Mouse (Mus musculus): ENCODE measurements around the gene Elmo1. TPM values are rescaled to one million over a fixed set of nuclear protein-coding genes. Genes with fewer than 3 reads are reported as not detected.

Elmo1 gene
- polyA plus RNA-seq, 1 experiment from 2014 or later: 43.2 TPM

DNA sequence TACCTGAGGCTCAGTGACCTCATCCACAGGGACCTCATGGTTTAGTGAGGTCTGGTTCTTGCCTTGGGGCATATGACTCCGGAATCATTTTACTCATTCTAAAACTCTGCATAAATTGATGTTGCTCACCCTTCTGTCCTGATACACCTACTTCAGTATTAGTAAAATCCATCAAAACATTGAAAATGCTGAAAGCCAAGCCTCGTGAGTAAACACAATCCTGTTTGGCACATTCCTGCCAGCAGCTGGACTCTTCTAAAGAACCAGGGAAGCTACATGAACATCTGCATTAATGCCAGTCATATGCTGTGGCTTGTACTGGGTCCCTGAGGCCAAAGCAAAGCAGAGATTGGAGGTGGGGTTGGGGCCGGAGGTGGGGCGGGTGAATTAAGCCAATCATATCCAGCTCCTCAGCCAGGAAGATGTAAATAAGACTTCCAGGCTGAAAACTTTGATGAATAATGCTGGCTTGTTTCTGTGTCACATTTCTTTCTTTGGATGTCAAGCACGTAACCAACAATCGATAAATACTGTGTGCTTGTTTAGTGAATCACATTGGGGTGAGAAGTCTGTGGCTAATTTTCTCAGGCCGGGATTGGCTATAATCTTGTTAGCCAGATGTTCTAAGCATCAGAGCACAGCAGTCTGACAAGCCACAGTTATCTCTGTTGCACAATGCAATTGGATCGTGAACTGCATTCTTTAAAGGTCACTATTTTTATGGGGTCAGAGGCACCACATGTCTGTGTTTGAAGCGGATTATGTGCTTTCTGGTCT is 24.9 kb downstream of the Elmo1 start:
- no peak overlapping the region for H3K27ac ChIP-seq (ENCODE audit: low read length)
- 47% methylated on average over 9 of the region's 9 CpGs for WGBS
- no peak overlapping the region for H3K9ac ChIP-seq (ENCODE audit: low read depth, low read length)
- H3K9me3 ChIP-seq (replicated peaks; ENCODE audit: control insufficient read depth, low read length, poor library complexity, severe bottlenecking): no peaks in the 10 kb centered on the region
- peaks cover 5% of the 10 kb centered on the region for H3K4me1 ChIP-seq (ENCODE audit: control insufficient read depth, insufficient read depth, low read length)
- no peak overlapping the region for H3K4me2 ChIP-seq (ENCODE audit: low read length)
- H3K36me3 ChIP-seq (ENCODE audit: control insufficient read depth, insufficient read depth, low read length): no peaks in the 10 kb centered on the region
- peak; percentile 30; the same call in 1 of the 2 replicates for ATAC-seq
- H3K4me3 ChIP-seq (ENCODE audit: low read depth, low read length): no peak overlapping the region
- no peaks in the 10 kb centered on the region for H3K27me3 ChIP-seq (ENCODE audit: control insufficient read depth, insufficient read depth, low read depth, low read length)

DNA sequence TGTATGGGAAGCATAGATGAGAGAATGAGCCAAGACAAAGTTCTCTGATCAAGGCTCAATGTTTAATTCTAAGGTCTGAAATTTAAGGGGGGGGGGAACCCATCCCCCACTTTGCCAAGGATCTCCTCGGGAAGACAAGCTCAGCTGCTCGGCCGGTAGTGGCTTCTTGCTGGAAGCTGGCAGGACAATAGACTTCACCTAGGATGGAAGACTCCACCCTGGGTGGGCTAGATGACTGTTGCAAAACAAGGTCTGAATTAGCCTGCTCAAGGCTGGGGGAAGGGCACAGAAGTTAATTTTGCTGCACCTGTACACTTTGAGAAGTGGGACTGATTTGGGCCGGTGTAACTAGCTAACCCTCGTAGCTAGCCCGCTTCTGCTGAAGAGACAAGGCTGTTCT is 25.6 kb downstream of the Elmo1 start:
- Histone ChIP-seq H3K27ac (ENCODE audit: low read length) (no peak overlapping the region), H3K36me3 (ENCODE audit: control insufficient read depth, insufficient read depth, low read length) (no peaks in the 10 kb centered on the region), H3K4me2 (ENCODE audit: low read length) (no peak overlapping the region), H3K4me1 (ENCODE audit: control insufficient read depth, insufficient read depth, low read length) (peaks cover 5% of the 10 kb centered on the region; the same call in 1 of the 2 replicates), H3K4me3 (ENCODE audit: low read depth, low read length) (no peak overlapping the region), H3K9me3 (replicated peaks; ENCODE audit: control insufficient read depth, low read length, poor library complexity, severe bottlenecking) (no peaks in the 10 kb centered on the region), H3K27me3 (ENCODE audit: control insufficient read depth, insufficient read depth, low read depth, low read length) (no peaks in the 10 kb centered on the region), H3K9ac (ENCODE audit: low read depth, low read length) (no peak overlapping the region)
- WGBS: 44% methylated on average over 6 of the region's 6 CpGs
- ATAC-seq: 0 out of 2 replicates have a peak, but pooled peaks have one; percentile 26

DNA sequence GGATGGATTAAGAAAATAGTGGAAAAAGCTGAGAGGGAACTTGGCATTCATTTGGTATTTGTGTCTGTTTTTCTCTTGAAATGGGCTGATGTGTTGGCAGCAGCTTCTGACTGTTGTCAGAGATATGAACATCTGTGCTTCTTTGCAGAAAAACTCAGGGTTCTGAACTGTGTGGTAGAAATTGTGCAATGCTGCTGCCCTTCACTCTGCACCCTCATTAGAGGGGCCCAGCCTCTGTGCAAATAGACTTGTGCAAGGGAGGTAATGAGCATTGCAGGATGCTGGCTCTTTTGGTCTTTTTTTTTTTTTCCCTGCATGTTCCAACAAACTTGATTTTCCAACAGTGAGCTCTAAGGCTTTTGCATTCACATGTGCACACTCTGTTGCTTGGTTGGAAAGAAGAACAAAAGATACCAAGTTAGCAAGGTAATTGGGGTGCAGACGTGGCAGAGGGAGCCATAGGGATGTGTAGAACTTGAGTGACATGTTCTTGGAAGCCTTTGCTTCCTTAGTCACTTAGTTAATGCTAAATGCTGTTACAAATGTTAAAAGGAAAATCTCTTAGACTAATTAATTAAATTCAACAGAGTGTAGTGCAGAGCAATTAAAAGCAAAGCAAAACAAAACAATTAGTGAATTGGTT is 26.6 kb downstream of the Elmo1 start:
- Histone ChIP-seq H3K9me3 (replicated peaks; ENCODE audit: control insufficient read depth, low read length, poor library complexity, severe bottlenecking) (no peaks in the 10 kb centered on the region), H3K27ac (ENCODE audit: low read length) (no peak overlapping the region), H3K4me3 (ENCODE audit: low read depth, low read length) (no peak overlapping the region), H3K27me3 (ENCODE audit: control insufficient read depth, insufficient read depth, low read depth, low read length) (no peaks in the 10 kb centered on the region), H3K9ac (ENCODE audit: low read depth, low read length) (no peak overlapping the region), H3K4me1 (ENCODE audit: control insufficient read depth, insufficient read depth, low read length) (peaks cover 5% of the 10 kb centered on the region; the same call in 1 of the 2 replicates), H3K4me2 (ENCODE audit: low read length) (no peak overlapping the region), H3K36me3 (ENCODE audit: control insufficient read depth, insufficient read depth, low read length) (no peaks in the 10 kb centered on the region)
- ATAC-seq: peak; percentile 59
- 38% methylated on average over 1 of the region's 1 CpGs for WGBS

DNA sequence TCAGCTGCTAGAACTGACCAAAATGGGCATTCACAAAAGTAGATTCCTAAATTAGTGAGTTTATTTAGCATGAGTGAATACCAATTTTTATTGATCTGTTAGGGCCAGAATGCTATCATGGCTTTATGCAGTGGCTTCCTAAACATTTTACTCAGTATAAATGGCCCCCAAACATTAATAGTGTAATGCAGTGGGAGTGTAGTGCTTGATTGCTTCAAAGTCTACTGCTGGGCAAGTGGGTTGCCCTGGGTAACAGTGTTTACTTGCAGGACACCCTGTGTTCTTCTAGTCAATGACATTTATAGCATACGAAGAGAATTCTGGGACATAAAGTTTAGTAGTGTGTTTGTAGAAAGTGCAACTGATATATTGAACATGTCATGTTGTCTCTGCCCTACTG is 27.3 kb downstream of the Elmo1 start:
- no peak overlapping the region for H3K4me2 ChIP-seq (ENCODE audit: low read length)
- H3K4me3 ChIP-seq (ENCODE audit: low read depth, low read length): no peak overlapping the region
- no peak overlapping the region for H3K9ac ChIP-seq (ENCODE audit: low read depth, low read length)
- H3K27me3 ChIP-seq (ENCODE audit: control insufficient read depth, insufficient read depth, low read depth, low read length): no peaks in the 10 kb centered on the region
- H3K36me3 ChIP-seq (ENCODE audit: control insufficient read depth, insufficient read depth, low read length): no peaks in the 10 kb centered on the region
- ATAC-seq: no peak
- H3K4me1 ChIP-seq (ENCODE audit: control insufficient read depth, insufficient read depth, low read length): peaks cover 5% of the 10 kb centered on the region; the same call in 1 of the 2 replicates
- H3K9me3 ChIP-seq (replicated peaks; ENCODE audit: control insufficient read depth, low read length, poor library complexity, severe bottlenecking): no peaks in the 10 kb centered on the region
- no peak overlapping the region for H3K27ac ChIP-seq (ENCODE audit: low read length)
- WGBS: 77% methylated on average over 1 of the region's 1 CpGs

DNA sequence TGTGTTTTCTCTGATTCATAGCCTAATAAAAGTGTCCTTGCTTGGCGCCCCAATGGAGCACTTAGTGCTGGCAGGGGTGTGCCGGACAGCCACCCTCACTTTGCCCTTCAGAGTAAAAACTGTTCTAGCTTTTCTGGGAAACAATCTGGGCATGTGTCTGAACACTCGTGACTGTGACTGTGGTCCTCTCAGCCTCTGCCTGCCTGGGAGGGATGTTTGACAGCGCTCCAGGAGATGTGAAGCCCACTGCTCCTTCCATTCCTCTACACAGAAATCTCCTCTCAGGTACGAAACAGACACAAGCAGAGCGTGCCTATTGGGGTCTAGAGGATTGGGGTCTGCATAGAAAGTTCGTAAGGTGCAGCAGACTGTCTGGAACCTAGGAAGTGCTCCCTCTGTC is 28.5 kb downstream of the Elmo1 start:
- Histone ChIP-seq H3K4me2 (ENCODE audit: low read length) (no peak overlapping the region), H3K4me1 (ENCODE audit: control insufficient read depth, insufficient read depth, low read length) (peaks cover 5% of the 10 kb centered on the region; the same call in 1 of the 2 replicates), H3K4me3 (ENCODE audit: low read depth, low read length) (no peak overlapping the region), H3K9ac (ENCODE audit: low read depth, low read length) (no peak overlapping the region), H3K27ac (ENCODE audit: low read length) (no peak overlapping the region), H3K9me3 (replicated peaks; ENCODE audit: control insufficient read depth, low read length, poor library complexity, severe bottlenecking) (no peaks in the 10 kb centered on the region), H3K36me3 (ENCODE audit: control insufficient read depth, insufficient read depth, low read length) (no peaks in the 10 kb centered on the region), H3K27me3 (ENCODE audit: control insufficient read depth, insufficient read depth, low read depth, low read length) (no peaks in the 10 kb centered on the region)
- ATAC-seq: no peak
- 94% methylated on average over 7 of the region's 7 CpGs for WGBS

DNA sequence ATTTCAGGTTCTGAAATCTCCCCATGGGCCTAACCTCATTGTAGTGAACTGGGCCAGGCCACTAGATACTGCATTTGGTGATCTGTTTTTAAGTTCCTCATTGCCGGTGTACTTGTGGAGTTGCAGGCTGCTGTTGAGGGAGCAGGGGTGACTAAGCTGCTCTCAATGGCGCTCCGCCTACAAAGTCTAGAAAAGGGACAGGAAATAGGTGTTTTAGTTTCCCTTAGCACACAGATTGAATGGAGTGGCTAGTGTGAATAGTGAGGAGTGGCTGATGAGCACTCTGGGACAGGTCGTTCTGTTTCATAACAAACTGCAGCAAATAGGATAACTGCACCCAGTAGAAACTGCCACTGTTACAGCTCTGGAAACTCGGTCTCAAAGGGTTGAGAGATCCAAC is 30.3 kb downstream of the Elmo1 start:
- Histone ChIP-seq H3K27ac (ENCODE audit: low read length) (no peak overlapping the region), H3K4me2 (ENCODE audit: low read length) (no peak overlapping the region), H3K9ac (ENCODE audit: low read depth, low read length) (no peak overlapping the region), H3K36me3 (ENCODE audit: control insufficient read depth, insufficient read depth, low read length) (no peaks in the 10 kb centered on the region), H3K9me3 (replicated peaks; ENCODE audit: control insufficient read depth, low read length, poor library complexity, severe bottlenecking) (no peaks in the 10 kb centered on the region), H3K4me3 (ENCODE audit: low read depth, low read length) (no peak overlapping the region), H3K27me3 (ENCODE audit: control insufficient read depth, insufficient read depth, low read depth, low read length) (no peaks in the 10 kb centered on the region), H3K4me1 (ENCODE audit: control insufficient read depth, insufficient read depth, low read length) (peaks cover 7% of the 10 kb centered on the region; the same call in 1 of the 2 replicates)
- 90% methylated on average over 5 of the region's 5 CpGs for WGBS
- ATAC-seq: no peak

DNA sequence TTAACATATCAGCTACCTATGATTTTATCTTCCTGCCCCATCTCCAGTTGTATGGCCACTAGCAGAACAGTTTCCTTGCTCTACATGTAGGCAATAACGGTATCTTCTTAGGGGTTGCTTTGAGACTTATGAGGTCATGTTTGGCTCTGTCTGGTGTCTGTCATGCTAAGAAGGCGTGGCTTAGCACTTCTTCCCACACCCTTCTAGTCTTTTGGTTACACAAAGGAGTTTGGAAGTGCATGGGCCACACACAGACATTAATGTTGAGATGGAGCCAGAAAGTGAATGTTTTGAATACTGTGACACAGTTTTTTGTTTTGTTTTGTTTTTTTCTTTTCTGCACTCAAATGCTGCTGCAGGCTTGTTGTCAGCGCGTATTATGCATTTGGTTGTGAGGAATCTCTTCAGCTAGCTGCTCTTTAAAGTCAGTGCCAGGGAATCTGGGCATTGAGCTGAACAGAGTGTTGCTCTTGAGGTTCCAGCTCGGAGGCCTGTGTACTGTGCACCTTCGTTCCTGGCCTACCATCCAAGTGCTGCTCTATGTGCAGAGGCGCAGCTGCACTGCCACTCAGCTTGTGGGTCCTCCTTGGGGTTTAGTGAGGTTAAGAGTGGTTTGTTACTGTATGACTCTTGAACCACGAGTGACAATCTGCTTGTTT is 31.1 kb downstream of the Elmo1 start:
- no peak overlapping the region for H3K4me3 ChIP-seq (ENCODE audit: low read depth, low read length)
- H3K36me3 ChIP-seq (ENCODE audit: control insufficient read depth, insufficient read depth, low read length): no peaks in the 10 kb centered on the region
- H3K27ac ChIP-seq (ENCODE audit: low read length): no peak overlapping the region
- peaks cover 5% of the 10 kb centered on the region; the same call in 1 of the 2 replicates for H3K4me1 ChIP-seq (ENCODE audit: control insufficient read depth, insufficient read depth, low read length)
- H3K4me2 ChIP-seq (ENCODE audit: low read length): no peak overlapping the region
- no peak overlapping the region for H3K9ac ChIP-seq (ENCODE audit: low read depth, low read length)
- WGBS: 76% methylated on average over 8 of the region's 8 CpGs
- ATAC-seq: no peak
- no peaks in the 10 kb centered on the region for H3K9me3 ChIP-seq (replicated peaks; ENCODE audit: control insufficient read depth, low read length, poor library complexity, severe bottlenecking)
- H3K27me3 ChIP-seq (ENCODE audit: control insufficient read depth, insufficient read depth, low read depth, low read length): no peaks in the 10 kb centered on the region

DNA sequence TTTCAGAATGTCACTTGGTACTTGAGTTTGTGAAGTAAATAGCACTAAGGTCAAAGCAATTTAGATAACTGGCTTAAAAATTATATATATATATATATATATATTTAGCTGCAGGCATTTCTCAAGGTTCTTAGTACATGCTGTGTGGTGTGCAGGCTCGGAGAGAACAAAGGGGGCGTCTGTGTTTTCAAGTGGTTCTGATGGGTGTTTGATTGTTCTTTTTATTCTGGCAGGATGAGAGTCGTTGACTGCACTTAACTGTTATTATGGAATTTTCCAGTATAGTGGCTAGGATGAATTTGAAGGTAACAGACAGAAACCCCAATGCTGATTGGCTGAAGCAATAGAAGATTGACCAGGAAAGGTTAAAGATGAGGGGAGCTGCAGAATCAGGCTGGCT is 33.6 kb downstream of the Elmo1 start:
- 0 out of 2 replicates have a peak, but pooled peaks cover 2% of the 10 kb centered on the region for H3K4me1 ChIP-seq (ENCODE audit: control insufficient read depth, insufficient read depth, low read length)
- no peak overlapping the region for H3K4me2 ChIP-seq (ENCODE audit: low read length)
- ATAC-seq: no peak
- no peaks in the 10 kb centered on the region for H3K27me3 ChIP-seq (ENCODE audit: control insufficient read depth, insufficient read depth, low read depth, low read length)
- 49% methylated on average over 3 of the region's 3 CpGs for WGBS
- no peaks in the 10 kb centered on the region for H3K36me3 ChIP-seq (ENCODE audit: control insufficient read depth, insufficient read depth, low read length)
- no peak overlapping the region for H3K9ac ChIP-seq (ENCODE audit: low read depth, low read length)
- H3K9me3 ChIP-seq (replicated peaks; ENCODE audit: control insufficient read depth, low read length, poor library complexity, severe bottlenecking): no peaks in the 10 kb centered on the region
- no peak overlapping the region for H3K4me3 ChIP-seq (ENCODE audit: low read depth, low read length)
- H3K27ac ChIP-seq (ENCODE audit: low read length): no peak overlapping the region

DNA sequence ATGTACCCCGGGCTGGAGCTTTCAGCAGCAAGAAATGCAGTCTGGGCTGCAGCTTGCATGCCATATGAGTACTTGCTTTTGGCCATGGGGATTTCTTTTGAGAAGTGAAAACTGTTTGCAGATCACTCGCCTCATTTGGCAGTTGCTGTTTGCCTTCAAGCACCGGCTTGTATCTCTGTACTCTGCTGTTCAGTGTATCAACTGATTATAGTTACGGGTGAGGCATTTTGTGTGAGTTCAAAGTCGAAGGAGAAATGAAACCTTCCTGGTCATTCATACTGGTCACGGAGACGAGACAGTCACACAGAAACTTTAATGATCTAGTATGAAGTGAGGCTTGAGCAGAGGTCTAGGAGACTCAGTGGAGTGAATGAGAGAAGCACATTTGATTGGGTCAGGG is 34.6 kb downstream of the Elmo1 start:
- no peak overlapping the region for H3K27ac ChIP-seq (ENCODE audit: low read length)
- no peaks in the 10 kb centered on the region for H3K36me3 ChIP-seq (ENCODE audit: control insufficient read depth, insufficient read depth, low read length)
- H3K4me2 ChIP-seq (ENCODE audit: low read length): no peak overlapping the region
- WGBS: 73% methylated on average over 7 of the region's 7 CpGs
- no peaks in the 10 kb centered on the region for H3K9me3 ChIP-seq (replicated peaks; ENCODE audit: control insufficient read depth, low read length, poor library complexity, severe bottlenecking)
- no peak overlapping the region for H3K4me3 ChIP-seq (ENCODE audit: low read depth, low read length)
- ATAC-seq: no peak
- no peaks in the 10 kb centered on the region for H3K27me3 ChIP-seq (ENCODE audit: control insufficient read depth, insufficient read depth, low read depth, low read length)
- H3K4me1 ChIP-seq (ENCODE audit: control insufficient read depth, insufficient read depth, low read length): 0 out of 2 replicates have a peak, but pooled peaks cover 2% of the 10 kb centered on the region
- H3K9ac ChIP-seq (ENCODE audit: low read depth, low read length): no peak overlapping the region

All from midbrain, embryonic 16.5 days (tissue).